Mouse (Mus musculus) G1E (cell line): ENCODE data around the gene Zcchc7.

ENCODE experiments used
- CTCF ChIP-seq: IDR thresholded peaks from 2 replicates; pipeline ENCODE4 v1.5.1; 2012; ENCODE audit warnings: low read depth, low read length, inconsistent platforms, mixed read lengths
- GATA1 ChIP-seq: IDR thresholded peaks from 2 replicates; pipeline ENCODE4 v1.6.1; 2012; ENCODE audit warnings: borderline replicate concordance, low read length, inconsistent platforms, mixed read lengths
- POLR2AphosphoS5 ChIP-seq: IDR thresholded peaks from 2 replicates; pipeline ENCODE4 v1.6.1; 2012; ENCODE audit warnings: low read depth, low read length, inconsistent platforms; ENCODE audit not compliant: insufficient replicate concordance

DNA sequence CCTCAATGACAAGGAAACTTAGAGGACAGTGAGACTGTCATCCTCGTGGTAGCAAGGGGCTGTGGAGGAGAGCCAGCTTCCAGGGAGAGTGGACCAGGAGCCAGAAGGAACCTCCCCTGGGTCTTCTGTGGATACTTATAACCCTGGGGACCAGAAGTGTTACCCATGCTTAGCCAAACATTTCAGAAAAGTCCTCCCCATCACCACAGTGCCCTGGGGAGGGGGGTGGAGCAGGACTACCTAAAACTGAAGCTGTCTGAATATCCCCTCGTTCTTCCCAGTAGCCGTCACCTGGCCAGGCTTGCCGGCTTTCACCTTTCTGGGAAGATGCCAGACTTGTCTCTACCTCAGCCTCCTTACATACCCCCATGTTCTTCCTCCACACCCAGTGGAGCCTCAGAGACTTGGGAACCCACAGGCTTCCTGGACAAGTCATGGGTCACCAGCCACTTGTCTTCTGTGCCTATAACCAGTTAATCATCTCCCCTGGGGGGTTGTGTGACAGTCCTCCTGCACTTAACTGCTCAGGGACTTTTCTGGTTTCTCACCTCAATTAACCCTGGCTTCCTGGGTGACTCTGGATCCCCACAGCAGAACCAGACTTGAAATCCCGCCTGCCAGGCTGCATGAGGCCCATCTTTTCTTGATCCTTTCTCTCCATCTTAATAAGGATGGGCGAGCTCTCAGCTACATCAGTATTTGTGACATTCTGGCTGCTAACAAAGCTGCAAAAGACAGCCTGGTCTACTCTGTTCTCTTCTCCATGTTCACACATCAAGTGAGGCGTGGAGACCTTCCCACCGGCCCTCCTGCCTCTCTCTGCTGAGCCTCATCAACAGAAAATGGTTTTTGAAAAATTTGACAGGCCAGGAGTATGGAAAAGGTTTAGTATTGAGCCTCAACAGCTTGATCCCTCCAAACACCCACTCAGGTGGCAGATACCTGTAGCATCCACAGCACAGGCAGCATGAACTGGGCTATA, 183.0 kb downstream of the Zcchc7 start:
- TF ChIP-seq POLR2AphosphoS5 (no peak), CTCF (no peak), GATA1 (no peak)
